Mouse (Mus musculus): ENCODE data around the gene Sar1b.

Sar1b gene

GRCm38 (mm10) chr11:51831962-51832909 is 68.7 kb downstream of the Sar1b start:
- DNase-seq = no peak

- no peak for DNase-seq
These were observed 69.5 kb downstream of the Sar1b start for GRCm38 (mm10) chr11:51832992-51833391.

GRCm38 (mm10) chr11:51833393-51834066 is 70.0 kb downstream of the Sar1b start:
- no peak for DNase-seq

- no peak for DNase-seq
These were observed 70.6 kb downstream of the Sar1b start for GRCm38 (mm10) chr11:51834067-51834411.

- DNase-seq = no peak
These were observed 72.1 kb downstream of the Sar1b start for GRCm38 (mm10) chr11:51835598-51835997.

- DNase-seq = no peak
These were observed 73.0 kb downstream of the Sar1b start for GRCm38 (mm10) chr11:51836506-51836905.

GRCm38 (mm10) chr11:51837164-51838153 is 74.0 kb downstream of the Sar1b start:
- no peak for DNase-seq

- DNase-seq = no peak
These were observed 75.6 kb downstream of the Sar1b start for GRCm38 (mm10) chr11:51839106-51839505.

GRCm38 (mm10) chr11:51839973-51840372 is 76.5 kb downstream of the Sar1b start:
- DNase-seq = no peak

GRCm38 (mm10) chr11:51840657-51841056 is 77.2 kb downstream of the Sar1b start:
- no peak for DNase-seq

GRCm38 (mm10) chr11:51841149-51841548 is 77.7 kb downstream of the Sar1b start:
- DNase-seq = no peak

Data from right cerebral cortex, adult 18-20 months (tissue).